Mouse (Mus musculus): ENCODE data around the gene Neo1.
"Not testable (repeated sequence)": the region's sequence is repeated elsewhere in the genome, so short reads cannot be mapped to it uniquely, and the experiment has no call there.

Neo1 gene

DNA sequence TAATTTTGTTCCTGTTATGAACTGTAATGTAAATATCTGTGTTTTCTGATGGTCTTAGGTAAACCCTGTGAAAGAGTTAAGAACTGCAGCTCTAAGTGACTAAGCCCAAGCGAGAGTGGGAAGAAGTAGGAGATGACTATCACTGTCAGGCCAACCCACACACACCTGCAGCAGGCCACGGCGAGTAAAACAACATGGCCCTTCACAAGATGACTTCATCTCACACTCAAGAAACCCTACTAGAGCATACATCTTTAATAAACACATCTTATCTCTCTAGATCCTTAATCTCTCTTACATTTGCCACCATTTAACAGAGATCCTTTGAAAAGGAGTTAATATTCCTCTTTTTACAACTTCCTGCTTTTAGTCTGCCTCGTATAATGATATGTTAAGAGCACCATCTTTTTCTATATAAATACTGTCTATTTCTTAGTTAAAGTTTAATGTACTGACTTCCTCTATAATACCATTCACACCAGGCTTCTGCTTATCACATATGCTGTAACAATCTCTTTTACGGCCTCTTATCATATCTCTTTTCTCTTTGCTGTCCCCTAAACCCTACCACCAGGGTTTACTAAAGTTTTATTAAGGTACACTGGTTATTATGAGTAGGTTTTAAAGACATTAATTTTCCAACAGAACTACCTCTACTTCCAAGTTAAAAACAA, 46.8 kb downstream of the Neo1 start:
- DNase-seq (ENCODE audit: low read depth, low spot score), result no peak

GRCm38 (mm10) chr9:58979034-58979433, 57.2 kb downstream of the Neo1 start:
- peak; percentile 1 for DNase-seq (ENCODE audit: low read depth, low spot score)

DNA sequence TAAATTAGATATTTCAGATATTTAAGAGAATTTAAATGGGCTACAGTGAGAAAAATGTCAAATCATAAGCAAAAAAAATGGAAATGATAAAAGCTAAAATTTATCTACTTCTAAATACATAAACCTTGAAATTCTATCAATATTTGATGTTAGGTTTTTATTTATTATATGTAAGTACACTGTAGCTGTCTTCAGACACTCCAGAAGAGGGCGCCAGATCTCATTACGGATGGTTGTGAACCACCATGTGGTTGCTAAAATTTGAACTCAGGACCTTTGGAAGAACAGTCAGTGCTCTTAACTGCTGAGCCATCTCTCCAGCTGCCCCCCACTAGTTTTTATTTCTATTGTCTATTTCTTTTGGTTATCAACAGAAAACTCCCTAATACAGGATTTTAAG, 65.1 kb downstream of the Neo1 start:
- DNase-seq (ENCODE audit: low read depth, low spot score), result not testable (repeated sequence)

DNA sequence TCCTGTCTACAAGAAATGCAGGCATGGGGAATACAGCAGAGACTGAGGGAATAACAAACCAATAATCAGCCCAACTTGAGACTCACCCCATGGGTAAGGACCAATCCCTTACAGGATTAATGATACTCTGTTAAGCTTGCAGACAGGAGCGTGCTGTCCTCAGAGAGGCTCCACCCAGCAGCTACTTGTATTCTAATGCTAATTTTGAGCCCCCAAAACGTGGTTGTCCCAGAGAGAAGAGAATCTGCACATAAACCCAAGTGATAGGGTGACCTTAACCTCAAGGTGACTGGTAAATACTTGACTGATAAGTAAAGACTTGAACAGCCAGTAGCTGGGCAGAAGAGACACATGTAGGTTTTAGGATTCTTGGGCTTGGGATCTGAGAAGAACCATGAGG, 68.9 kb downstream of the Neo1 start:
- DNase-seq (ENCODE audit: low read depth, low spot score), result no peak

GRCm38 (mm10) chr9:58955507-58955906, 80.7 kb downstream of the Neo1 start:
- DNase-seq (ENCODE audit: low read depth, low spot score), result peak; percentile 10

- not testable (repeated sequence) for DNase-seq (ENCODE audit: low read depth, low spot score)
Measured at GRCm38 (mm10) chr9:58945910-58946309, 90.3 kb downstream of the Neo1 start.

- no peak for DNase-seq (ENCODE audit: low read depth, low spot score)
Measured at GRCm38 (mm10) chr9:58934776-58935175, 101.5 kb downstream of the Neo1 start.

DNA sequence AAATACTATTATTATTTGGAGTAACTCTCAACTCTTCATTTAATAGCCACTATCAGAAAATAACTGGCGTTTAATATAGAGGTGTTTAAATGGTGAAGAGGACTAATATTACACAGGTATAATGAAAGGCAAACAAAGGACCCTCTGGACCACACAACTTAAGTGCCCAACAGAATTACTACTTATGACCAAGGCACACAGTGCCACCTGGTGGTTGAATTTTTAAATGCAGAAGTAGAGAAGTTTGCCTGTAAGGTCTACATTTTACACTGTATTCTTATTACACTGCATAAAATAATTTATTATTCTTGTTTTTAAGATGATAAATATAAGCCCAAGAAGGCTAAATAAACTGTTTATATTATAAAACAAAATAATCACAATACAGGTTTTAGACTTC, 108.1 kb downstream of the Neo1 start:
- DNase-seq (ENCODE audit: low read depth, low spot score), result peak; percentile 67

- DNase-seq (ENCODE audit: low read depth, low spot score), result peak; percentile 59
Measured at GRCm38 (mm10) chr9:58902869-58903585, 133.2 kb downstream of the Neo1 start.

- no peak for DNase-seq (ENCODE audit: low read depth, low spot score)
Measured at GRCm38 (mm10) chr9:58899602-58900001, 136.6 kb downstream of the Neo1 start.

DNA sequence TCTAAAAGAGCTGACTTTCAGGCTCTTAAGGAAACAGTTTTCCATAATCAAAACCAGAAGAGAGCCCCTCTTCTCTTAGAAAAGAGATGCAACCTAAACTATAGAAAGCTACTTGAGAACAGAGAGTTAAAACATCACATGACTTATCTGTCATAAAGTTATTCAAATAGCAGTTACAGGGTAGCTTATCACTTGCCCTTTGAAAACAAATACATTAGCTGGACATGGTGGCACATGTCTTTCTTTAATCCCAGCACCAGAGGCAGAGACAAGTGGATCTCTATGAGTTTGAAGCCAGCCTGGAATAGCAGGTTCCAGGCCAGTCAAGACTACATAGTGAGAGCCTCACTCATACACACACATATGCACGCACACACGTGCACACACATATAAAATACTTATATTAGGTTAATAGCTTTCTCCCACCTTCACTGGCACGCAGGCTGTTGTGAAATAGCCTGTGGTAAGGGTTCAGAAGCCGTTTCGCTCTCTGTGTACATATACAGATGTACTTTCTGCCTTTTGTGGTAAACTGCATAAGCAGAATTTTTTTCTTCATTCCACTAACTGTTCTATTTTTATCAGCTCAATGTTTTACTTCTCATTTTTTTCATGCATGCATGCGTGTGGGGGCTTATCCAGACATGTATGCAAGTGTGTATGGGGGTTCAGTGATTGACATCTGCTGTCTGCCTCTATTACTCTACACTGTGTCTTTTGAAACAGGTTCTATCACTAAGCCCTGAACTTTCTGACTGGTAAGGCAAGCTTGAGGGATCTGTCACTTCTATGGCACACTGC, 144.2 kb downstream of the Neo1 start:
- no peak for DNase-seq (ENCODE audit: low read depth, low spot score)

DNA sequence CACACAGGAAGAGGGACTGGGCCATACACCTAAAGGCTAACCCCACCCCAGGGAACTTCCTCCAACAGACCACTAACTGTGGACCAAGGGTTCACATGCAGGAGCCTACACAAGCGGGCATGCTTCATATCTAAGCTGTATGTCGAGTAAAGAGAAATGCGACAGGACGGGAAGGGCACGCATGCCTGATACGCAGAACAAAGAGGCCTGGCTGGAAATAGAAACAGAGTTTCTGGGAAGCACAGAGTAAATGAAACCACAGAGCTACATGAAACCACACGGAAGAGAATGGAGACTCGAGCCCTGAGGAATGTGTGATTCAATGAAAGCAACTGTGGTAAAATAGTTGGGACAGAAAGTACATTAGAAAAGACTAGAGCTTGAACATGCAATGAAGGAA, 145.3 kb downstream of the Neo1 start:
- DNase-seq (ENCODE audit: low read depth, low spot score), result no peak

DNA sequence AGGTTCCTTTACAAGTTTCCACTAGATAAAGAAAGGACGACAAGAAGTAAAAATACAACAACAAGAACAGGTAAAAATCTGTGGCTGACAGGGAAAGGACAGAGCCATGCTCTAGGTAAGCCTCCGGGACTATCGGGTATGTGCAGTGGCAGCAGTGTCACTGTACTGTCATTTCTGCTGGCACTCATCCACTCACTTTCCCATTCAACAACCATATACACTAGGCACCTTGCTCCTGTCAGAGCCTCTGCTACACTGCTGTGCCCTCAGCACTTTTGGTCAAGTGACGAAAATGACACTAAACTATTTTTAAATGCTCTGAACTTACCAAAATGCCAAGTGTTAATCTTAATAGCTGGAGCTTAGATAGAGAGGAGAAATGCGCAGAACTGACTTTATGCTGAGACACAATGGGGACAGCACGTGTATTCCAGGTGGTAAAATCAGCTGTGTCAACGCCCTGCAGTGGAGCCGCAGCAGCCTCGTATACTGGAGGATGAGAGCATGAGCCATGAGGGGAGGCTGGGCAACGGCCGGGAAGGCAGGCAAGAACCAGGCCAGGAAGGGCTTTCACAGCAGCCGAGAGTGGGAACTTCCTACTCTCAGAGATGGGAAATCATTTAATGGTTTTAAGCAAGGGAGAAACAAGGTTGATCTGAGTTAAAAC, 146.3 kb downstream of the Neo1 start:
- no peak for DNase-seq (ENCODE audit: low read depth, low spot score)

DNA sequence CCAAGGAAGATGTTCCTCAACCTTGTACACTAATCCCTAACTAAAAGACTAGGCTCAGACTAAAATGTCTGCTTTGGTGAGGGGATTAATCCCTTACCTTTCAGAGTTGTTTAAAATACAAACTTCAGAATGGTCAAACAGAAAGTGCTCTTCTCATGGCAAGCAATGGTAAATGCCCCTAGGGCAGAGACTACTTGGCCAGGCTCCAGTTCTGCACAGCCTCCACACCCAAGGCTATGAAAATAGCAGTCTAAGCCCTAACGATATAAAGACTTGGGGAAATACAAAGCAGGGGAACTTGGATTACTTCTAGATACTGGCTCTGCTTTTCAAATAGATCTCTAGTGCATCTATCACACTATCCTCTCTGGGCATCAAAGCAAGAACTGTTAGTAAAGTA, 153.6 kb downstream of the Neo1 start:
- DNase-seq (ENCODE audit: low read depth, low spot score), result no peak

GRCm38 (mm10) chr9:58879836-58880235, 156.4 kb downstream of the Neo1 start:
- no peak for DNase-seq (ENCODE audit: low read depth, low spot score)

DNA sequence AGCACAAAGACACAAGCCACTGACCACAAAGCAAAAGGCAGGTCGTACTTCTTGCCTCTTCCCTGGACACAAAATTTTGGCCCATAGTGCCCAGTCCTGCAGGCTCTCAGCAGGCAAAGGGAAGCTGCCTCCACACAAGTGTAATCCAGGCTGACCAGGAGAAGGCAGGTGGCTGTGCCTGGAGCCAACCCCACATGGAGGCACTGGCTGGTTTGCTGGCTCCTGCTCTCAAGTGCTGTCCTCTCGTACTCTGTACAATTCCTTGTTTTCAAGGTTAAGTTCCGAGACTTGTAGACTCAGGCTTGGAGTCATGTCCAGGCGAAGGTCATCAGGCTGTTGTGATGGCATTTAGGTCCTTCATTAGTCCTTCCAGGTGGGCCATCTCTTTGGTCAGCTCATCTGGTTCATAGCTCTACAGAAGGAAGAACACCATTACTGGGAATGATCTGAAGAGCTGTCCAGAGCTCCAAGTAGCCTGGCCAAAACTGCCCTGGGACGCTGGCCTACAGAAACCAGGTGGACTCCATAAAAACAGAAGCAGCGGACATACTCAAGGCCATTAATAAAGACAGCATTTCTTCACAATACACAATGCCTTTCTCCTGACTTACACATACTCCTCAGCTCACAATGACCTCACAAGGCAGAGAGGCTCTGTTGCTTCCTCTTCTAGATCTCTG, 159.2 kb downstream of the Neo1 start:
- no peak for DNase-seq (ENCODE audit: low read depth, low spot score)

GRCm38 (mm10) chr9:58875439-58875838, 160.8 kb downstream of the Neo1 start:
- no peak for DNase-seq (ENCODE audit: low read depth, low spot score)

DNA sequence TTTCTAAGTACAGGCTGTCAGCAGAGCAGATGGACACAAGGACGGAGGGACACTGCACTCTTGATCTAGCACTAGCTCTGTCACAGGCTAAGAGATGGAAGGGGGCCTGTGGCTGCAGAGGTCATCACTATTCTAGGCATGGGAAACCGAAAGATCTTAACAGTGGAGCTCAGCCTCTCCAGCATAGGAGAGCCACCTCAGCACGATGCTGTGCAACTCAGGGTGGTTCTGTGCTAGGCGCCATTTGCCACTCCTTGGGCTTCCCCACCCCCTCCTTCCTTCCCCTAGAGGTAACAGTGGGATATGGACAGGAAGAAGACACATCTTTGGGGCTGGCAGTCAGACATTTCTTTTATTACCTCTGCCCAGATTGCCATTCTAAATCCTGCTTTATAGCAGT, 161.9 kb downstream of the Neo1 start:
- DNase-seq (ENCODE audit: low read depth, low spot score), result no peak

DNA sequence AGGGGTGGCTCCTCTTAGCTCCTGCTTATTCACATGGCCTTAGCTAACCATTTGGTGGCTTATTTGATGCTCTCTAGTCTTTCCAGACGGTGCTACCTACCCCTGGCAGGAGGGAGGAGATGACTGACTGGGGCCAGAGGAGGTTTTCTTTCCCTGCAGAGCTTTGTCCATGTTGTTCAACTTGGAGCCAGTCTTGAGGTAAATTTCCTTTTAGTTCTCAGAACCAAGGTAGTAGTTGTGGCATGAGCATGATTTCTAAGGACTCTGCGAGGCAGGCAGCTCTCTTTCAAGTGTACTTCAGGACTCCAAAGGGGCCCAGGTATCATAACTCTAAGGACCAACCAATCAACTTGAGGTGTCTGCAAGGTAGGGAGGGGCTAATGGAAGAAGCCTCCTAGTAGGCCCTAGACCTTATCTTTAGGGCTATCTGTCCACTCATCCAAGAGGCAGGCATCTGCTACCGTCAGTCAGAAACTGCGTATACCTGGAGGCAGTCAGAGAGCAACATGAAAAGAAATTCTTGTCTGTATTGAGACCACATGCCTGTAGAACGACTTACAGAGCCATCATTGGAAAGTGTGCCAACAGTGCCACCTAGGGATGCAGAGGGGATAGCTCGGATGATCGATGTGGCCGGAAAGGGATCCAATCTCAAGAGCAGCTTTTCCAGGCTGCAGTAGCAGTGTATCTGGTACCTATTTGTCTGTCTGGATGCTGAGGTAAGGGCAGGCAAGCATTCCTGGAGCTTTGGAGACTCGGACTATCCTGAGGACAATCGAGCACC, 162.5 kb downstream of the Neo1 start:
- peak; percentile 44 for DNase-seq (ENCODE audit: low read depth, low spot score)

- no peak for DNase-seq (ENCODE audit: low read depth, low spot score)
Measured at GRCm38 (mm10) chr9:58871141-58871540, 165.1 kb downstream of the Neo1 start.

DNA sequence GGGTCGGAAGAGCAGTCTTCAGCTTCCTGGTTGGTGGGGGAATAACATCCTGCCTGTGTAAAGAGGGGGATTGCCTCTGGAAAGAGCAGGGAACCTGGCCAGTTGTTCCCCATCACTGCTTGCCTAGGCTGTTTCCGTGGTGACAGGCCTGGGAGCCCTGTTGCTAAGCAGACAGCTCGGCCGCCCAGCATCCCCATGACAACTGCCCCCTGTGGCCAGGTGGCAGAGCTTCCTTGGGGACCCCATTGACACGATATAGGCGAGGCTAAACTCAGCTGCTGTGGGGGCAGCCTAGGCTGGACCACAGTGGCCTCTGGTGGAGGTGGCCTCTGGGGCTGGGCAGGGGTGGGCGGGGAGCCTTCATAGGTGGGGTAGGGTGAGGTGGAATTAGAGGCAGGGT, 172.4 kb downstream of the Neo1 start:
- no peak for DNase-seq (ENCODE audit: low read depth, low spot score)
